Mouse (Mus musculus) lung, adult 18-20 months (tissue): ENCODE results near the gene Mroh8.

Source experiments
- DNase-seq, 2 experiments: peaks; one replicate each; pipeline ENCODE4 v3.0.0; 2022; ENCODE audit warnings: mixed read lengths in 2 of 2

The Mroh8 gene

DNA sequence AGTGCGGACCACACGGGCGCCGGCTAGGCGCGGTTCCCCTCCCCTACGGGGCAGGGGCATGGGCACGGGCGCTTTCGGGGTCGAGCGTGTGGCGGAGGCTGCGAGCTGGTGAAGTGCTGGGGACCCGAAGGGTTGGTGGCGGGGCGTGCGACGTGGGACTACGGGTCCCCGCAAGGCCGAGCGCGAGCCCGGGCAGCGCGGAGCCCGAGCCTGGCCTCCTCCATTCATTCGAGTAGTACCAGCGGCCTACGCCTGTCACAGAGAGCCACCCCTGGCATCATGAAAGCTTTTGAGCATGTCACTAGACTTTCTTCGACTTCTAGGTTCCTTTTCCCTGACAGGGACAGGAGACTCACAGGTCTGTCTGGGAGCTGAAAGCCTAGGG, at the start of gene Mroh8:
TSS of gene Mroh8 (minus strand) at position 134 of the 385 bp plus-strand sequence.
- no peak for DNase-seq

DNA sequence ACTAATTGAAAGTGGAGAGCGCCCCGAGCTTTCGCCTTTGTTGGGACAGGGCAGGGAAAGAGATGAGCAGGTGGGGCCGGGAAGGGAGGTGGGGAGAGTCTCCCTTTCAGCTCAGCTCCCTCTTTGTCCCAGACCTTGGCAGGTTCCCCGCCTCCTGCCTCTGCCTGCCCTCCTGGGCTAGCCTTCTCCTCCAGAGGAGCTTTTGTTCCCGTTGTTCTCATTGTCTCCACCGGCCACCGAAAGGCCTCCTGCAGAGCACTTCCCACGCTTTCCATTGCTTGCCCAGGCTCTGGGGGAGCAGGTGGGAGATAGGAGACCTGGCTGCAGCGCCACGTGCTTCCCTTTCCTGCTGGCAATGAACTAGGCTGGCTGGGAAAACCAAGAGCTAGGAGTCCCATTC, 49.2 kb upstream of the Mroh8 start:
- no peak for DNase-seq

DNA sequence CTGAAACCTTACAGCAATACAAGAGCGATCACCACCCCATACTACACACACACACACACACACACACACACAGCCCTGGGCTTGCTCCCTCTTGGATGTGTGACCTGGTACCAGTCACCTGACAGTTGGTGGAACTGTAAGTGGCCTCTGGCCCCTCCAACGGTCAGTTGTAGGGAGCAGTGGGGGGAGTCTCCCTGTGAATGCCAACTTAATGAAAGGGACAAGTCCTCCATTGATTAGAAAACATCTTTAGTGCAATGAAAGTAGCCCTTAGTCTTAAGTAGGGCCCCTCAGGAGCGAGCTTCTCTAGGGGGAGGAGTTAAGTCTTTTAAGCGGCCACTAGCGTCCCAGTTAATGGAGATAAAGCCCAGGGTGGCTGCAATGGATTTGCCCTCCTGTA, 48.8 kb upstream of the Mroh8 start:
- no peak for DNase-seq

DNA sequence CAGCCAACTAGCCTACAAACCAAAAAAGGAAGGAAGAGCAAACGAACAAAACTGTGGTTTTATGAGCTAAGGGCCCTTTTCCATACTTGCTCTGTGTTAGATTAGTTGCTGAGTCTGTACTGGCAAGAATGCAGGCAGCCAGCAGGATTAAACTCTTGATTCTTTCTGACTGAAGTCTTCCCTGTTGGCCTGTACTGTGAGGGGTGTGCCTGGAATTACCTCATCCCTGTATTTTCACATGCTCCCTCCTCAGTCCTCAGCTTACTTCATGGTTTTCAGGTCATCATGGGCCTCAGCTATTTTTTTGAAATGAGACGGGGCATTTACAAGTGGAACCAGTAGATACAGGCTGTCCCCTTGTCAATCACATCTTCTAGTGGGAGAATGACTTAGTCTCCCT, 45.9 kb upstream of the Mroh8 start:
- no peak for DNase-seq

DNA sequence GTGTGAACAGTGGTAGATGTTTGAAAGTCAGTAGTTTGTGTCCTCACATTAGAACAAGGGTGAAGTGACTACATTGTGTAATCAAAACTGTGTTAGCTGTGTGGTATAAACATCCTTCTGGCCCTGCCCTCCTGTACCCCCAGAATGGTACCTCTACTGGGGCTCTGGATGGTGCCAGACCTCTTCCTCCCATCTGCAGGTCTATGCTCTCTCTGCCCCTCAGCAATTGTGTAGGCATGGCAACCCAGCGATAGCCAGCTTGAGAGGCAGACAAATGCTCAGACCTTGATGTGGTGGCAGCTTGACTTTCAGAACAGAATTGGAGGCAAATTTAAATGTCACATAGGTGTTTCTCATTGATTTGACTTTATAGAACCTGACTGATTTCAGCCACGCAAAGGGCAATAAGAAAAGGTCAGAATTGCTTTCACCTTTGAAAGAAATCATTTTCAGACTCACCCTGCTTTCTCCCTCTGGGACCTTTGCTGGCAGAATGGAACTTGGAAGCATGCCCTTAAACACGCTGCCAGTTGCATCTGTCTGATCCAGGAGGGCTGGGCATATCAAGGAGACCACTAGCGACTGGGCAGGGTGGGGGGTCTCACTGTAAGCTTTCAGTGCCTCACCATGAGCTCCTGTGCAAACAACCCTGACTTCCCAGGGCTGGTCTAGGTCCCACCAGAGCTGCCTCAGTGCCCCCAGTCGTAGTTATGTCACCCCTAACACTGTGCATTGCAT, 42.8 kb upstream of the Mroh8 start:
- DNase-seq = no peak

DNA sequence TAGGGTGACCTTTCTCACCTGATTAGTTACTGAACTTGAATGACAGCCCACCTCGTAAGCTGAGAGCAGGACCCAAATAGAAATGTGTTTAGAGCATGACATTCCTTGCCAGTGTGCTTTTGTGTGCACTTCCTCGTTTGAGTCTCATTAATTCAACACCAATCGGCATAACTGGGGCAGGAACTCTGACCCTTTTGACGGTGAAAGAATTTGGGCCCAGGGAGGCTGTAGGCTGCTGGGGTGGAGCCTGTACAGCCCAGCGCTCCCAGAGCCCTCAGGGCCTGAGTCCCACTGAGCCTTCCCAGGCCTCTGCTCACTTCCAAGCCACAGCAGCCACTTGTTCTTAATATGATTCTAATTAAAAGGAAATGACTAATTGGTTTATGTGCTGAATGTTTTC, 41.5 kb upstream of the Mroh8 start:
- DNase-seq = no peak

DNA sequence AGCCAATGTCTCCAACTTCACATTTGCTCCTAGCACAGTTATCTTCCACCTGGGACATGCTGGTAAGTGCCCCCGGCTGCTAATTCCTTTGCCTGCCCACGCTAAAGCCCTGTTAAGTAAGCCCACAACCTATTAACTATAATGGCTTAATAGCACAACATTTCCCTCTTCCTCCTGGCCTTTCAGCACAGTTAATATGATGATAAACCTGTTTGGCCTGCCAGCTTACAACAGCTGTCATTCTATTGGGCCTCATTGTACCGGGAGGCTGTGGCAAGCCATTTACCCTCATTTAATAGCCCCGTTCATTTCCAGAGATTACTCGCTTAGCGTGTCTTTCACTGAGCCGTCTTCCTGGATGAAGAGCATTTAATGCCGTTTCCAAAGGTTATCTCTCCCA, 40.8 kb upstream of the Mroh8 start:
- no peak for DNase-seq

DNA sequence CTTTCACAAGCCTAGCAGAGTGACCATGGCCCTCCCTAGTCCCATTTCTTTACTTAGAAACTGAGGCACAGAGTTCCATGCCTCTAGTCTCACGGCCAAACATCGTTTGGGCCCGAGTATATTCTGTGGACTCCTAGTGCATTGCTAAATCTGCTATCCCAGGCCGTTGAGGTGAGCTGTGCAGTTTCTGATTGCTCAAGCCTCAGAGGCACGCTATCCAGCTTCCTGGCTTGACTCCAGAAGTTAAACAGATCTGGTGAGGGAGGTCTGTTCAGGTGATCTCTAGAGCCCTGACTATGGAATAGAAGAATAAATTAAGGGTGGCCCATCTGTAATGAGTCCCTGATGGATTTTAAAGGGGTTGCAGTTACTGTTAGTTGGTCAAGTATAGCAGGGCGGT, 37.9 kb upstream of the Mroh8 start:
- DNase-seq = peak; percentile 42 to 68

DNA sequence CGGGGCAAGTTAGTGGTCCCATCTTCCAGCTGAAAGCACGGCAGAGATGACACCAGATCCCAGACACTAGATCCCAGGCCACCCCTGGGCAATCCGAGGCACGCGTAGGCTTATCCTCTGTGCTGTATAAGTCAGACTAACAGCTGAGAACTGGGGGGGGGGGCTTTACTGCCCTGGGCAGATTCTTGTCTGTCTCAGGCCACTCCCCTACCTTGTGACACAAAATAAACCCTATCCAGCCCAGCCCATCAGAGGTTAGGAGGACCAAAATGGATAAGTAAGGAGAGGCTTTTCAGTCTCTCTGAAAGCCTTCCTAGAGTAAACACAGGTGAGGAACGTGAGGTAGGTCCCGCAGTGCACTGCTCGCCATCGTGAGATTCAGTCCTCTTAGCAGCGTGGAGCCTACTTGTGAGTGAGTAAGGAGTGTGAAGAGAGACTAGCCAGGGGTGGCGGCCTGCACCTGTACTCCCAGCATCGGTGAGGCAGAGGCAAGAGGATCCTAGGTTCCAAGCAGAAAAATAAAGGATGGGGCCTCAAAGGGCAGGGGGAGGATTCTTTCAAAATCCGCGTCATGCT, 37.1 kb upstream of the Mroh8 start:
- DNase-seq = no peak

DNA sequence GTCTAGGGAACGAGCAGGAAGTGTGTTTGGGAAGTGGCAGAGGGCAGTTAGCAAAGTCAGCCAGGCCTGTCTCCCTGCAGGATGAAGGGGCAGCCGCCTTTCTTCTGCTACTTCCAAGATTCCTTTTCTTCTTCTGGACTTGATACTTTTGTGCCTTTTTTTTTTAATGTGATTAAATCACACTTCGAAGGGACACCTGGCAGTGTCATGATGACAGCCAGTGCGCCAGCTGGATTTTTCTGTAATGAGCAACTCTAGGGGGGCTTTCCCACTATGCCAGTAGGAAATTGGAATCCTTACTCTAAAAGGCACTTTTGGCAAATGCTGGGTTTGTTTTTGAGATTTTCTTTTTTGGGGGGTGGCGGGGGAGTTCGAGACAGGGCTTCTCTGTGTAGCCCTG, 36.1 kb upstream of the Mroh8 start:
- DNase-seq = no peak

DNA sequence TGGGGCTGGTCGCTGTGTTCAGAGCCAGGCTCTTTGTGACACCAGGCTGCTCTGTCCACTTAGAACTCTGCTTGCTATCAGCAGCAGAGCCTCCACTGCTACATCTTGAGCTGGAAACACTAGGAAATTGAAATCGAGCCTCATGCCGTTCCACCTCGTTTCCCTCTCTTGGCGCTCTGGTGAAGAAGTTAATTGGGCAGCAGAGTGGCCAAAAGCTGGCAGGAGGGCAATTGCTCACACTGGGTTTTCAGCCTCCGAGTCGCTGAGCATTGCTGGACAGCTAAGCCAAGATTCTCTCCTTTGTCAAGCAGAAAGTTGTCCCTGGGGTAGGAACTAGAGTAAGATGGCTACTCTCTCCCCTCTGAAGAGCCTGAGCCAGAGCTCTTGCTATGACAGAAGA, 35.0 kb upstream of the Mroh8 start:
- no peak for DNase-seq

DNA sequence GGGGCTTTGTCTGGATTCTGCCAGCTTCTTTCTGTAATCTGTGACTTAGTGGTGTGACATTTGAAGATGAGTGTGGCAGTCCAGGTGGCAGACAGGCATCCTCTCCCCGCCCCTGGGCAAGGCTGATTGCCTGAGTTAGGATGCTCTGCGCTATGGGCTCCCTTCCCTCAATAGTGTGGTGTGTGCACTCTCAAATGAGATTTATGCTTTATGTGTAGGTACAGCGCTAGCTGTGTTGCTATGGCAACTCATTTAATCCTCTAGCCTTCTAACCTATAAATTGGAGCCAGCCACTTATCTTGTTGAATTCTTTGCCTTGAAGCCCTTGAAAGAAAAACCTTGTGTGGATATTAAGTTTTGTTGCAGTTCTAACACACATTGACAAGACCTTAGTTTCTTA, 34.4 kb upstream of the Mroh8 start:
- no peak for DNase-seq

DNA sequence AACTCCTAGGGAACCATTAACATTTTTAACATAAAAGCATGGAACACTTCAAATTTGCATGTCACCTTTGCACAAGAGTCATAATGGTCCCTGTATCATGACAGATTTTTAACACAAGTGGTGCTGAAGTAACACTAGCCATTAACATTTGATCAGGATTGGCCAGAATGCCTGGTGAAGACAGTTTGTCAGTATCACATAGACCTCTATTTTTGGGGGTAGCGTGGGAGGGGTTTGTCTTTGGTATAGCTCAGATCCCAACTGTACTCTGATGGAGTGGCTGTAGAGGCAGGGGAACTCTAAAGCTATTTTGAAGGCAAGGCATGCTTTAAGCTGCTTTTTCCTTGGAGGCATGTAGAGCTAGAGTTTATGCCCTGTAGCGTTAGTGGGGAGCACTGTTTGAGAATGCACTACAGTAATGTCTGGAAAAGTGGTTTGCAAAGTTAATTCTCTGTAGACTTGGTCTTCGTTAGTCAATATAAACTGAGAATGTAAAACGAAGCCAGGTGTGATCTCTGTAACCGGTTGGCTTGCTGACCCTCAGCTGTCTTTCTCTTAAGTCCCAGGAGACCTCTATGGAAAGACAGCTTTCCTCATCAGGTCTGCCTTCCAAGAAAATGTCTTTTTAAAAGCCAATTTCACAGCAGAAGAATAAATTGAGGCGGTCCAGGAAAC, 31.8 kb upstream of the Mroh8 start:
- no peak for DNase-seq

DNA sequence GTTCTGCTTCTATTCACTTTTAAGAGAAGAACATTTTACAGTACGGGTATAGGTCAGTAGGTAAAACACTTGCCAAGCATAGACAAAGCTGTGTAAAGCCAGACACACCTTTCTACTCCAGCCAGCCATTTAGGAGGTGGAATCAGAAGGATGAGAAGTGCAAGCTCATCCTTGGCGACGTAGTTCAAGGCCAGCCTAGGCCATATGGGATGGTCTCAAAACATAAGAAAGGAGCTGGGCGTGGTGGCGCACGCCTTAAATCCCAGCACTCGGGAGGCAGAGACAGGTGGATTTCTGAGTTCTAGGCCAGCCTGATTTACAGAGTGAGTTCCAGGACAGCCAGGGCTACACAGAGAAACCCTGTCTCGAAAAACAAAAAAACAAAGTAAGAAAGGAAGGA, 30.3 kb upstream of the Mroh8 start:
- no peak for DNase-seq

DNA sequence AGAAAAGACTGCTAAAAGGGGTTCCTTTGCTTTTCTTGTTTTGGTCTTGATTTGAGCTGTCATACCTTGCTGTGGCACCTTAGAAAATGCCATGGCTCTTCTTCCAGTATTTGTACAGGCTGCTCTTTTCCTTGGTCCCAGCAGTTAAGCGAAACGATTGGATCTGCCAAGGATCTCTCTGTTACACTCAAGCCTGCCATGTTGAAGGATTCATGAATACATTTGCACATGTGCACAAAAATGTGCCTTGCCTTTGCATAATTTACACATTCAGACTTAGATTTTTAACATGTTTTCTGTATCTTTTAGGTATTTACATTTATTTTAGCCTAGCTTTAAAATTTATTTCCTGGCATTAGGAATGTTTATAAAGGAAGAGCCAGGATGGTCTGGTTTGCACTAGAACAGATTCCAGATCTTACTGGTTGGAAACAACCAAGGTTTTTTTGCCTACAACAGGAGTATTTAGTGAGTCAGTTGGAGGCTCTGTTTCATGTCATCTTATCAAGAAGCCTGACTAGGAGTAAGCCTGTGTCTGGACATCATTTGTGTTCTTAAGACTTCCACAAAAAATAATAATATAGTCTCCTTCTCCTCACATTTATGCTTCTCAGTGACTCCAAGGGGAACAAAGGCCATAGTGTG, 29.0 kb upstream of the Mroh8 start:
- DNase-seq = no peak

DNA sequence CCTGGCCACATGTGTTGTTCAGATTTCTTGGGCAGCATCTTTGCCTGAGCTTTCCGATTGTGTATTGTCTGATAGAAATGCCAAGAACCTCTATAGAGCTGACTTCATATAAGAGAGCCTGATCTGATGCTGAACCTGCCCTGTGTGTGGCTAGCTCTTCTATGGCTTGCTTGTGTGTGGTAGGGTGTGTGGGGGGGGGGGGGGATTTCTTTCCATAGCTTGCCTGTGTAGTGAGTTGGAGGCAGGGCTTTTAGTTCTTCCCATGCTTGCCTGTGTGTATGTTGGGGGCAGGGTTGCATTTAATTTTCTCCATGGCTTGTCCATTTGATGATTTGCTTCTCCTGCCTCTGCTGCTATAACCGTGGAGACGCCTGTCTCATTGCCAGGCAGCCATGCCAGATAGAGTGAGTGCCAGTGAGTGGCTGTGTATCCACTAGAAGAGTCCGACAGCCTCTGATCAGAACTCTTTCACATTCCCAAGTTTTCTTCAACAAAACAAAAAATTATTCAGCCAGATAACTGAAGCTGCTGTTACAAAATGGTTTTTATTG, 28.4 kb upstream of the Mroh8 start:
- peak in 1 of 2 experiments; percentile 46 for DNase-seq

DNA sequence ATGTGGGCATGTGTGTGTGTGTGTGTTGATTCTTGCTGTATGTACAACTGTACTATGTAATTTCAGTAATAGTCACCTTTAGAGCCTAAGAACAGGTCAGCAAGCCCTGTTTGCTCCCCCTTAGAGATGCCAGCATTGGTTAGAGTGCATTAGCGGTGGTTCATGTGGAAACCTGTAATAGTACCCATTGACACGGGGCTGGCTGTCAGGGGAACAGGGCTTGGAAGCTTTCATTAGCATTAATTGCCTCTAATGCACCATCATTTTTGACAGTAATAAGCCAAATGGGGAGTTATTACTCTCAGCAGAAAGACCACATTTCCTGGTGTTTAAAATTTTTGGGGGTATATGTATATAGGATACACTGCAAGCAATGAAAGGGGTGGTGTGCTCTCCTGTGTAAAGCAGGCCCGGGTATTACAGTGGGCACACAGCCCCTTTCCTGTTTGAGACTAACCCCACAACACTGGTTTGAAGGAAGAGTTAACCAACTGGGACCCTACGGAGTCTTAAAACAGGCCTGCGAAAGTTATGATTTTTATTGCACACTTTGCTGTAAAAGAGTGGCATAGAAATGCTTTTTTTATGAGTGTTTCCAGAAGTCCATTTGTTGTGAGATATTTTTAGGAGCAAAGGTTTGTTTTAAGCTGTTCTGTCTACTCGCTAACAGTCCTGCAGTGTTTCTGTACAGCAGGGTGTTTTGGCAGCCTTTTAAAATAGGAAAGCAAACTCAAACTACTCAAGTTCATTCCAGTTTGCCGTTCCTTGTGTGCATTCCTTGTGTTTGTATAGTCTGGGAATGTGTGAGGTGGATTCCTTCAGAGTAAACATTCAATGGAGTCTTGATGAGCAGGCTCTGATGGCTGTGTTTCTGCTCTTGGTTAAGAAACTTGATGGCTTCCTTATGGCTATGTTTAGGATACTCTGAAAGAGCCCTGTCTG, 27.0 kb upstream of the Mroh8 start:
- peak in 1 of 2 experiments; percentile 21 for DNase-seq

DNA sequence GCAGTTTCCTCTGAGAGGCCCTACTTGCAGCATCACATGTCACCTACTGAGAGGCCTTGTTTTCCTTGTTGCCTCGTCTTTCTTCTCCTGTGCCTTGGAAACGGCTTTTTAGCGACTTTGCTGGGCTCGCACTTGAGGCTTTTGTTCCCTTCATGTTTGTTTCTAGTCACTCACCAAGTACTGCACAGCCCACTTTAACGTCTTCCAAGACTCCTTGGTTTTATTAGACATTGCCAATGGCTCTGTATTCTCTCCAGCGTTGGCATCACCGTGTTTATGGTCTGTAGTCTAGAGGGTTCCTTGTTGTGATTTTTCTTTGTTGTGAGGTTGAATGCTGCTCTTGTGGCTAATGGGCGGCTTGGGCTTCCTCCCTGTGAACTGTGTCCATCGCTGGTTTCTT, 23.7 kb upstream of the Mroh8 start:
- DNase-seq = no peak

DNA sequence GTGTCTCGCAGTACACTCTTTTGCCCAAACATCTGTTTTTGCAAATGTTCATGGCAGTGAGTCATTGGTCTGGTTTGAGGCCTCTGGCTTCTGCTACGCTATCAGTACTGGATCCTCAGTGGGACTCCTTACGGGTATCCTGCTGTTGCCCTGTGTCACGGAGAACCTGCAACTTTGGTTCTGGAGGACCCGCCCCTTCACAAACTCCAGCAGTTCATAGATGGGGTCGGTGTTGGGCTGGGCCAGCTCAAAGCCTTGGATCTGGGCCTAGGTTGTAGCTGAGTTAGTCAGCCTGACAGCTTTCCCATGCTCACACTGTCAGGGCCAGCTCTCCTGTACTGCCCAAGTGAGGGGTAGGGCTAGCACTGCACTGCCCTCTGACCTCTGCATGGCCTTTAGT, 20.7 kb upstream of the Mroh8 start:
- DNase-seq = no peak

DNA sequence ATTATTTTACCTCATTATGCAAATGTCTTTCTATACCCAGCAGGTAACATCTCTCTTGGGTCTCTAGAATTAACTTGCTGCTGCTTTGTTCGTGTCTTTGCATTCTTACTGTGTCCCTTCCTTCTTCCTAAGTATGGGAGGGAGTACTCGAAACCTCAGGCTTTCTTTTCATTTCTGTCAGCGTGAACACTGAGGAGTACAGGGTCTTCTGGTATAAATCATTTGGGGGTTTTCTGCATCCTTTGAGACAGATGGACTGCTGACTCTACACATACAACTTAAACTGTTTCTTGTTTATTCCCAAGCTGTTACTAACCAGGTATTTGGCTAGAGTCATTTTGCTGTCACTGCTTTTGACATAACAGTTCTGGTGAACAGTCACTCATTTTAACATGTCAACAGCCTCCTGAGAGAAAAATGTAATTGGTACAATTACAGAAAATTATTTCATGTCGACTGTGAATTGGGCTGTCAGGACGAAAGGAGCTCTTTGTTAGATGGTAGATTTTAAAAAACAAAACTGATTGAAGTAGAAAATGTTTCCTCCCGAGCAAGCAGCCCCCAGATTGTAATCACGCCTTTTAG, 16.8 kb upstream of the Mroh8 start:
- no peak for DNase-seq

DNA sequence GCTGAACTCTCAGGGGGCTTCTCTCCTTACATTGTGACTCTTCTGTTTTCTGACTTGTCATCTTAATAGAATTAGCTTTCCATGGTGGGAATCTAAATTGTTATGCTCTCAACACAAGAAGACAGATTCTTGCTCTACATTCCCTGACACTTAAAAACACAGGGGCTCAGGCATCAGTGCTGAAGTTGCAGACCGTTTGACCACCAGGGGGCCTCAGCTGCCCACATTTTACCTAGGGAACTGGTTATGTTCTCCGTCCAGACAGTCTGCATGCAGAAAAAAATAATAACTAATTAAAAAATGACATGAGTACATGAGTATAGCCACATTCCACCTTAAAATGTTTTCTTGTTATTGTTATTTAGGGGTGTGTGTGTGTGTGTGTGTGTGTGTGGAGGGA, 12.7 kb upstream of the Mroh8 start:
- DNase-seq = peak; percentile 60 to 70

DNA sequence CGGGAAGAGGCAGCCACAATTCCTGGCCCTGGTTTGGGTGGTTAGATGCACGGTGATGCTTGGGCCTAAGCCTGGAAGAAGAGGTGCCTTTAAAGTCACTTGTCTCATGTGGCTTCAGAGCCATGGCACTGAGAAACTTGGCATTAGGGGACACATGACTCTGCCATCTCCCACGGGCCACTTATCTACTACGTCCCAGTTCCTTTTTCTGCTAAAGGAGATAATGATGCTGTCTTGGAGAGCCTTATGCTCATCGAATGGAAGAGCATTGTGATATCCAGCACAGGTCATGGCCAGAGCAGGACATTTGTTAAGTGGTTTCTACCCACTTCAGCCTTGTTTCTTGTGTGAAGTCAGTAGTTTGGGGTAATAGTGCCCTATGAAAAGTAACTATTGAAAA, 9.6 kb upstream of the Mroh8 start:
- no peak for DNase-seq
